Comparison of ENCODE assay signal across 8 mouse cellular contexts in genomic region chr13:55369531-55370114, GRCm38 (mm10). TPM values are rescaled to one million over a fixed set of nuclear protein-coding genes. Genes with fewer than 3 reads are reported as not detected.
DNase-seq lines count a peak whose midpoint lies in the region; ATAC-seq lines count a peak whose summit lies in the region.

Gene Rgs14 (plus strand): TSS chr13:55369732.

- no peaks in the 10 kb centered on the region for H3K36me3 ChIP-seq in intestine, embryonic 15.5 days
- H3K36me3 ChIP-seq in midbrain, embryonic 13.5 days: no peaks in the 10 kb centered on the region

- H3K9me3 ChIP-seq in intestine, embryonic 15.5 days: no peaks in the 10 kb centered on the region
- H3K9me3 ChIP-seq in midbrain, embryonic 13.5 days: no peaks in the 10 kb centered on the region

- peak within 1 kb of the TSS; percentile 10 for H3K4me3 ChIP-seq in intestine, embryonic 15.5 days (replicated peaks)
- H3K4me3 ChIP-seq in midbrain, embryonic 13.5 days (replicated peaks): no peak within 1 kb of the TSS

- peak; percentile 39; the same call in 1 of the 2 replicates for ATAC-seq in intestine, embryonic 15.5 days
- no peak for ATAC-seq in midbrain, embryonic 13.5 days

- H3K27me3 ChIP-seq in intestine, embryonic 15.5 days (replicated peaks): no peaks in the 10 kb centered on the region
- peaks cover 50% of the 10 kb centered on the region for H3K27me3 ChIP-seq in midbrain, embryonic 13.5 days

- WGBS in intestine, embryonic 15.5 days: 50% methylated on average over 13 of the region's 13 CpGs
- 75% methylated on average over 13 of the region's 13 CpGs for WGBS in midbrain, embryonic 13.5 days

- DNase-seq in heart, adult 18-20 months: peak; percentile 35 to 60
- DNase-seq in heart, postnatal 4 days: no peak
- peak; percentile 23 for DNase-seq in c-Kit-positive CD71-positive TER-119-negative erythroid progenitor cells, embryonic 14.5 days (ENCODE audit: low read depth)
- peak; percentile 23 to 32 for DNase-seq in lung, adult 18-20 months
- peak; percentile 56 for DNase-seq in spleen, adult 12 weeks (ENCODE audit: low spot score)
- no peak for DNase-seq in cerebellum, adult 18-20 months

- peaks cover 7% of the 10 kb centered on the region; the same call in 1 of the 2 replicates for H3K4me1 ChIP-seq in intestine, embryonic 15.5 days (replicated peaks)
- H3K4me1 ChIP-seq in midbrain, embryonic 13.5 days (replicated peaks): no peaks in the 10 kb centered on the region

- peak within 1 kb of the TSS; percentile 16; the same call in 1 of the 2 replicates for H3K4me2 ChIP-seq in intestine, embryonic 15.5 days (replicated peaks)
- H3K4me2 ChIP-seq in midbrain, embryonic 13.5 days (replicated peaks): no peak within 1 kb of the TSS

- H3K27ac ChIP-seq in intestine, embryonic 15.5 days: no peak within 1 kb of the TSS
- no peak within 1 kb of the TSS for H3K27ac ChIP-seq in midbrain, embryonic 13.5 days

- H3K9ac ChIP-seq in intestine, embryonic 15.5 days: no peak within 1 kb of the TSS
- no peak within 1 kb of the TSS for H3K9ac ChIP-seq in midbrain, embryonic 13.5 days (replicated peaks)

RNA-seq across cellular contexts. Expression of gene Rgs14, which starts in this region (rescaled TPM):
- 1 to 10 TPM in 1 of 2 experiments, under 1 TPM in 1; 0.57 to 1.5 TPM for total RNA-seq in heart, adult 18-20 months (2021)
- under 1 TPM in 1 of 2 experiments, not detected in 1; 0.70 TPM for total RNA-seq in heart, postnatal 4 days (2021)
- 0.85 and 1.2 TPM in 2 replicates for polyA plus RNA-seq in intestine, embryonic 15.5 days (2015; fragmentation: Nextera tagmentation; extraction: Ambion mirVana)
- polyA plus RNA-seq in midbrain, embryonic 13.5 days (2015; fragmentation: Nextera tagmentation; extraction: Ambion mirVana): 0.14 and 0.39 TPM in 2 replicates

Comparison
In these comparisons a context has a peak if more than half of its experiments do, and no peak if none do; other contexts are left out.
1. DNase-seq: peak in heart, adult 18-20 months (2 of 2), c-Kit-positive CD71-positive TER-119-negative erythroid progenitor cells, embryonic 14.5 days (single experiment), lung, adult 18-20 months (2 of 2) and spleen, adult 12 weeks (single experiment); none in heart, postnatal 4 days (single experiment) and cerebellum, adult 18-20 months (0 of 2).